Mouse (Mus musculus) E14TG2a.4 (cell line): ENCODE results near the gene Stag3.

Experiments
- CTCF ChIP-seq: conservative IDR thresholded peaks from 2 replicates; pipeline ENCODE4 v1.5.1; 2014; ENCODE audit warnings: low read length
- POU5F1 ChIP-seq: IDR thresholded peaks from 2 replicates; pipeline ENCODE4 v1.6.1; 2014; ENCODE audit warnings: low read length, borderline replicate concordance

DNA sequence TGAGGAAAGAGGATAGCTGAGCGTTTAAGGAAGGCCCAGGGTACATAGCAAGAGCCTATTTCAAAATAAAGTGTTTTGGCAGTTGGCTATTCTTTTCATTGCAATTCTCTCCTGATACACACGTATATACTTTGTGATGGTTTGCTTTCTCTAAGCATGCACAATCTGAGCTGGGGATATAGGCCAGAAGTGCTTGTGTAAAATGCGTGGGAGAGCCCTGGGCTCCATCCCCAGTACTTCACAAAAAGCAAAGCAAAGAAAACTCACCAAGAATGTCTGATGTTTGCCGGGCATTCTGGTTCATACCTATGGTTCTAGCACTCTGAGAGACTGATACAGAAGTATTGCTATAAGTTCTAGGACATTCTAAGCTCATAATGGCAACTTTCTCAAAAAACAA is 11.1 kb upstream of the Stag3 start:
- no peak for TF ChIP-seq CTCF
- no peak for TF ChIP-seq POU5F1
